Mouse (Mus musculus) liver, adult 2 months (tissue): ENCODE data around the gene Nav2. TPM values are rescaled to one million over a fixed set of nuclear protein-coding genes. Genes with fewer than 3 reads are reported as not detected.
A peak's percentile ranks its signal among the peaks of the same experiment; 100 is the strongest.

Experiments used
- DNase-seq: peaks from one replicate; pipeline ENCODE4 v3.0.0-alpha.2; 2011; ENCODE audit warnings: low read depth, low spot score; ENCODE audit errors: extremely low read depth
- H3K27ac ChIP-seq: fragments of 200-500 bp; replicated peaks from 2 replicates; pipeline ENCODE4 v1.5.1; 2012; ENCODE audit warnings: low read depth, mild to moderate bottlenecking, control low read depth, inconsistent platforms, low read length; ENCODE audit not compliant: insufficient read depth
- H3K27me3 ChIP-seq: fragments of 200-500 bp; 2 replicates; pipeline ENCODE4 v1.6.1; 2012; ENCODE audit warnings: mild to moderate bottlenecking, moderate library complexity, low read length, inconsistent platforms; ENCODE audit not compliant: control insufficient read depth, insufficient read depth
- H3K36me3 ChIP-seq: fragments of 200-500 bp; 2 replicates; pipeline ENCODE4 v1.6.1; 2012; ENCODE audit warnings: low read length, inconsistent platforms; ENCODE audit not compliant: control insufficient read depth, insufficient read depth
- H3K4me1 ChIP-seq: fragments of 200-500 bp; 2 replicates; pipeline ENCODE4 v1.6.1; 2011; ENCODE audit warnings: low read length; ENCODE audit not compliant: control insufficient read depth, insufficient read depth
- H3K4me3 ChIP-seq: fragments of 200-500 bp; 2 replicates; pipeline ENCODE4 v1.5.1; 2011; ENCODE audit warnings: low read depth, mild to moderate bottlenecking, control low read depth, low read length, moderate library complexity; ENCODE audit not compliant: insufficient read depth
- H3K79me2 ChIP-seq: fragments of 200-500 bp; 2 replicates; pipeline ENCODE4 v1.6.1; 2012; ENCODE audit warnings: inconsistent platforms, mild to moderate bottlenecking, low read length, moderate library complexity; ENCODE audit not compliant: control insufficient read depth, insufficient read depth
- H3K9ac ChIP-seq: fragments of 200-500 bp; 2 replicates; pipeline ENCODE4 v1.6.1; 2012; ENCODE audit warnings: low read depth, mild to moderate bottlenecking, control low read depth, inconsistent platforms, low read length
- CTCF ChIP-seq: fragments of 200-500 bp; IDR thresholded peaks from 2 replicates; pipeline ENCODE4 v1.5.1; 2011; ENCODE audit warnings: low read depth, low read length, control low read depth
- POLR2A ChIP-seq: fragments of 200-500 bp; IDR thresholded peaks from 2 replicates; pipeline ENCODE4 v1.6.1; 2011; ENCODE audit warnings: low read length, control low read depth; ENCODE audit not compliant: insufficient read depth; ENCODE audit errors: extremely low read depth
- WGBS: fragments of 180-500 bp; shearing (Covaris S2); methylation state at CpG from one replicate; pipeline ENCODE4 v1.1.7; 2018; 5-methylcytosine and 5-hydroxymethylcytosine counted together
- polyA plus RNA-seq: library from polyadenylated mRNA; depleted of rRNA; stranded (reverse); fragments of >200 nt; gene quantifications from 2 replicates; pipeline ENCODE4 v1.2.3, GENCODE M21; 2012
- total RNA-seq: library from RNA; depleted of rRNA; stranded (reverse); fragments of >200 nt; gene quantifications from 2 replicates; pipeline ENCODE4 v1.2.3, GENCODE M21; 2014

Gene Nav2
- total and polyA plus RNA-seq, 2 experiments, result 11.1 to 17.6 TPM

- no peak overlapping the region for H3K4me3 ChIP-seq
- H3K4me1 ChIP-seq, result peaks cover 26% of the 10 kb centered on the region
- H3K9ac ChIP-seq, result no peak overlapping the region
- H3K27ac ChIP-seq, result no peak overlapping the region
- H3K36me3 ChIP-seq, result peaks cover under 1% of the 10 kb centered on the region; the same call in 1 of the 2 replicates
- TF ChIP-seq POLR2A (no peak), CTCF (peak; percentile 67)
- peak; percentile 20 for DNase-seq
- no peaks in the 10 kb centered on the region for H3K27me3 ChIP-seq
- H3K79me2 ChIP-seq, result no peaks in the 10 kb centered on the region
- 58% methylated on average over 4 of the region's 4 CpGs for WGBS
Observed at GRCm38 (mm10) chr7:49426060-49426459, 517.5 kb downstream of the Nav2 start.

- peaks cover 26% of the 10 kb centered on the region for H3K4me1 ChIP-seq
- 46% methylated on average over 6 of the region's 6 CpGs for WGBS
- H3K36me3 ChIP-seq, result no peaks in the 10 kb centered on the region
- no peak for TF ChIP-seq POLR2A
- TF ChIP-seq CTCF, result peak; percentile 73
- DNase-seq, result peak; percentile 31
- H3K4me3 ChIP-seq, result no peak overlapping the region
- H3K9ac ChIP-seq, result no peak overlapping the region
- H3K27ac ChIP-seq, result no peak overlapping the region
- H3K79me2 ChIP-seq, result no peaks in the 10 kb centered on the region
- no peaks in the 10 kb centered on the region for H3K27me3 ChIP-seq
Observed at GRCm38 (mm10) chr7:49427843-49428242, 519.3 kb downstream of the Nav2 start.

GRCm38 (mm10) chr7:49428947-49429346 lies 520.4 kb downstream of the Nav2 start:
- WGBS, result 72% methylated on average over 5 of the region's 5 CpGs
- peak; percentile 41 for DNase-seq
- TF ChIP-seq POLR2A, result no peak
- TF ChIP-seq CTCF, result no peak
- Histone ChIP-seq H3K27ac (no peak overlapping the region), H3K4me3 (no peak overlapping the region), H3K79me2 (no peaks in the 10 kb centered on the region), H3K27me3 (no peaks in the 10 kb centered on the region), H3K4me1 (peaks cover 17% of the 10 kb centered on the region), H3K9ac (no peak overlapping the region), H3K36me3 (no peaks in the 10 kb centered on the region)

- Histone ChIP-seq H3K27ac (0 out of 2 replicates have a peak overlapping the region, but pooled peaks have one; percentile 3), H3K79me2 (no peaks in the 10 kb centered on the region), H3K27me3 (no peaks in the 10 kb centered on the region), H3K4me3 (no peak overlapping the region), H3K9ac (no peak overlapping the region), H3K4me1 (peaks cover 17% of the 10 kb centered on the region), H3K36me3 (no peaks in the 10 kb centered on the region)
- TF ChIP-seq POLR2A, result no peak
- TF ChIP-seq CTCF, result peak; percentile 87
- DNase-seq, result peak; percentile 85
- WGBS, result 44% methylated on average over 7 of the region's 7 CpGs
Observed at GRCm38 (mm10) chr7:49430808-49431207, 522.3 kb downstream of the Nav2 start.

- TF ChIP-seq POLR2A (no peak), CTCF (no peak)
- no peaks in the 10 kb centered on the region for H3K27me3 ChIP-seq
Observed at GRCm38 (mm10) chr7:49433945-49434344, 525.4 kb downstream of the Nav2 start.

GRCm38 (mm10) chr7:49436492-49436891 lies 528.0 kb downstream of the Nav2 start:
- H3K4me3 ChIP-seq, result no peak overlapping the region
- 39% methylated on average over 7 of the region's 7 CpGs for WGBS
- H3K79me2 ChIP-seq, result no peaks in the 10 kb centered on the region

More at GRCm38 (mm10) chr7:49433945-49434344, 525.4 kb downstream of the Nav2 start:
- H3K9ac ChIP-seq, result no peak overlapping the region
- H3K4me3 ChIP-seq, result no peak overlapping the region
- no peak for DNase-seq
- H3K79me2 ChIP-seq, result no peaks in the 10 kb centered on the region
- H3K27ac ChIP-seq, result no peak overlapping the region
- H3K36me3 ChIP-seq, result no peaks in the 10 kb centered on the region
- H3K4me1 ChIP-seq, result peaks cover 23% of the 10 kb centered on the region

More at GRCm38 (mm10) chr7:49436492-49436891, 528.0 kb downstream of the Nav2 start:
- H3K27me3 ChIP-seq, result no peaks in the 10 kb centered on the region
- peak; percentile 35 for DNase-seq
- H3K4me1 ChIP-seq, result peaks cover 7% of the 10 kb centered on the region; the same call in 1 of the 2 replicates
- no peaks in the 10 kb centered on the region for H3K36me3 ChIP-seq
- TF ChIP-seq CTCF (no peak), POLR2A (no peak)
- no peak overlapping the region for H3K9ac ChIP-seq
- no peak overlapping the region for H3K27ac ChIP-seq
